8 mouse cellular contexts compared by ENCODE assay signal in genomic region chr13:32903211-32903873, GRCm38 (mm10). TPM values are rescaled to one million over a fixed set of nuclear protein-coding genes. Genes with fewer than 3 reads are reported as not detected.
A peak's percentile ranks its signal among the peaks of the same experiment; 100 is the strongest.
DNase-seq lines count a peak whose midpoint lies in the region; ATAC-seq and TF ChIP-seq lines count a peak whose summit lies in the region.

No protein-coding gene starts in this region.

- H3K4me2 ChIP-seq in embryonic facial prominence, embryonic 14.5 days (ENCODE audit: low read depth, low read length): no peak overlapping the region
- H3K4me2 ChIP-seq in limb, embryonic 13.5 days (replicated peaks): no peak overlapping the region
- no peak overlapping the region; the same call in 1 of the 2 replicates for H3K4me2 ChIP-seq in midbrain, embryonic 16.5 days (ENCODE audit: low read length)

- no peaks in the 10 kb centered on the region for H3K4me1 ChIP-seq in embryonic facial prominence, embryonic 14.5 days (ENCODE audit: control insufficient read depth, insufficient read depth, low read length)
- H3K4me1 ChIP-seq in limb, embryonic 13.5 days: no peaks in the 10 kb centered on the region
- peaks cover 2% of the 10 kb centered on the region; the same call in 1 of the 2 replicates for H3K4me1 ChIP-seq in midbrain, embryonic 16.5 days (ENCODE audit: control insufficient read depth, insufficient read depth, low read length)
- H3K4me1 ChIP-seq in spleen, adult 2 months (ENCODE audit: control insufficient read depth, insufficient read depth, insufficient read length): peaks cover 5% of the 10 kb centered on the region; the same call in 1 of the 2 replicates

- DNase-seq in 416B (ENCODE audit: low read depth): peak; percentile 79
- DNase-seq in adrenal gland, postnatal 4 days (ENCODE audit: low spot score in 2 of 2): peak; percentile 80 to 90
- DNase-seq in embryonic facial prominence, embryonic 14.5 days (ENCODE audit: low spot score): peak; percentile 94
- peak; percentile 71 to 88 for DNase-seq in heart, adult 9 months (ENCODE audit: low spot score in 2 of 2)
- peak; percentile 90 for DNase-seq in kidney, adult 9 months
- DNase-seq in spleen, adult 2 months (ENCODE audit: low read depth in 1 of 2, low spot score in 2 of 2): peak; percentile 58 to 85

- ATAC-seq in embryonic facial prominence, embryonic 14.5 days (ENCODE audit: low read depth): peak; percentile 93
- ATAC-seq in limb, embryonic 13.5 days (ENCODE audit: low FRiP score, low read depth): peak; percentile 95
- peak; percentile 99 for ATAC-seq in midbrain, embryonic 16.5 days

- no peak overlapping the region for H3K9ac ChIP-seq in embryonic facial prominence, embryonic 14.5 days (ENCODE audit: low read depth, low read length)
- H3K9ac ChIP-seq in limb, embryonic 13.5 days: no peak overlapping the region
- 0 out of 2 replicates have a peak overlapping the region, but pooled peaks have one; percentile 44 for H3K9ac ChIP-seq in midbrain, embryonic 16.5 days (ENCODE audit: low read depth, low read length)

- no peaks in the 10 kb centered on the region for H3K27me3 ChIP-seq in embryonic facial prominence, embryonic 14.5 days (replicated peaks; ENCODE audit: control insufficient read depth, insufficient read depth, low read length)
- no peaks in the 10 kb centered on the region for H3K27me3 ChIP-seq in limb, embryonic 13.5 days
- no peaks in the 10 kb centered on the region for H3K27me3 ChIP-seq in midbrain, embryonic 16.5 days (ENCODE audit: control insufficient read depth, insufficient read depth, low read depth, low read length)
- no peaks in the 10 kb centered on the region for H3K27me3 ChIP-seq in spleen, adult 2 months (ENCODE audit: control insufficient read depth, insufficient read depth, low read length)

- TF ChIP-seq POLR2A in spleen, adult 2 months (IDR thresholded peaks at IDR 0.05; ENCODE audit: low read depth, low read length): no peak

- WGBS in embryonic facial prominence, embryonic 14.5 days: 34% methylated on average over 8 of the region's 8 CpGs
- 33% methylated on average over 8 of the region's 8 CpGs for WGBS in limb, embryonic 13.5 days
- WGBS in midbrain, embryonic 16.5 days: 35% methylated on average over 8 of the region's 8 CpGs
- 28% methylated on average over 8 of the region's 8 CpGs for WGBS in spleen, adult 2 months

- no peak overlapping the region for H3K4me3 ChIP-seq in embryonic facial prominence, embryonic 14.5 days (ENCODE audit: low read depth, low read length)
- H3K4me3 ChIP-seq in limb, embryonic 13.5 days: no peak overlapping the region
- no peak overlapping the region for H3K4me3 ChIP-seq in midbrain, embryonic 16.5 days (ENCODE audit: low read depth, low read length)
- no peak overlapping the region for H3K4me3 ChIP-seq in spleen, adult 2 months (ENCODE audit: extremely low read depth, insufficient read depth, insufficient read length)

- TF ChIP-seq CTCF in spleen, adult 2 months (IDR thresholded peaks at IDR 0.05; ENCODE audit: extremely low read depth, insufficient read depth, insufficient read length, insufficient replicate concordance): peak; percentile 94; the same call in 1 of the 2 replicates

- H3K27ac ChIP-seq in embryonic facial prominence, embryonic 14.5 days (replicated peaks; ENCODE audit: low read depth, low read length): no peak overlapping the region
- no peak overlapping the region for H3K27ac ChIP-seq in limb, embryonic 13.5 days
- H3K27ac ChIP-seq in midbrain, embryonic 16.5 days (ENCODE audit: low read length): no peak overlapping the region
- H3K27ac ChIP-seq in spleen, adult 2 months (ENCODE audit: insufficient read depth, low read length): no peak overlapping the region

- H3K9me3 ChIP-seq in embryonic facial prominence, embryonic 14.5 days (ENCODE audit: control insufficient read depth, low read length): no peaks in the 10 kb centered on the region
- H3K9me3 ChIP-seq in limb, embryonic 13.5 days: no peaks in the 10 kb centered on the region
- H3K9me3 ChIP-seq in midbrain, embryonic 16.5 days (replicated peaks; ENCODE audit: control insufficient read depth, low read length, poor library complexity, severe bottlenecking): no peaks in the 10 kb centered on the region

- no peaks in the 10 kb centered on the region for H3K36me3 ChIP-seq in embryonic facial prominence, embryonic 14.5 days (ENCODE audit: control insufficient read depth, insufficient read depth, low read length)
- H3K36me3 ChIP-seq in limb, embryonic 13.5 days: no peaks in the 10 kb centered on the region
- no peaks in the 10 kb centered on the region for H3K36me3 ChIP-seq in midbrain, embryonic 16.5 days (ENCODE audit: control insufficient read depth, insufficient read depth, low read length)
- no peaks in the 10 kb centered on the region for H3K36me3 ChIP-seq in spleen, adult 2 months (ENCODE audit: control insufficient read depth, insufficient read depth, low read length)

RNA-seq across cellular contexts. Expression of gene Serpinb1c, which starts 5.3 kb away (rescaled TPM):
- total RNA-seq in adrenal gland, postnatal 4 days (2021): under 1 TPM in 1 of 2 experiments, not detected in 1; 0.31 TPM
- polyA plus RNA-seq in embryonic facial prominence, embryonic 14.5 days (2014; fragmentation: Nextera tagmentation; extraction: Ambion mirVana): not detected in 2 replicates
- polyA plus RNA-seq in limb, embryonic 13.5 days (2015; fragmentation: Nextera tagmentation; extraction: Ambion mirVana): not detected in 2 replicates
- polyA plus RNA-seq in midbrain, embryonic 16.5 days (2015; fragmentation: Nextera tagmentation; extraction: Ambion mirVana): not detected in 2 replicates
- polyA plus RNA-seq in spleen, adult 2 months (2012; rRNA removed): not detected in 2 replicates

RNA-seq across cellular contexts. Expression of gene Serpinb1a, which starts 52.4 kb away (rescaled TPM):
- total RNA-seq in adrenal gland, postnatal 4 days (2021): 10 to 100 TPM; 32.7 to 41.3 TPM
- polyA plus RNA-seq in embryonic facial prominence, embryonic 14.5 days (2014; fragmentation: Nextera tagmentation; extraction: Ambion mirVana): 24.2 and 34.9 TPM in 2 replicates
- 5.4 and 7.0 TPM in 2 replicates for polyA plus RNA-seq in limb, embryonic 13.5 days (2015; fragmentation: Nextera tagmentation; extraction: Ambion mirVana)
- 1.7 and 2.3 TPM in 2 replicates for polyA plus RNA-seq in midbrain, embryonic 16.5 days (2015; fragmentation: Nextera tagmentation; extraction: Ambion mirVana)
- polyA plus RNA-seq in spleen, adult 2 months (2012; rRNA removed): 24.6 and 30.2 TPM in 2 replicates
